Mouse (Mus musculus) brain, embryonic 14.5 days (tissue): ENCODE data around the gene Gli1.

Source experiments
- CTCF ChIP-seq: fragments of 200-500 bp; IDR thresholded peaks from 2 replicates; pipeline ENCODE4 v1.5.1; 2012; ENCODE audit warnings: inconsistent platforms, mild to moderate bottlenecking, moderate library complexity, borderline replicate concordance; ENCODE audit not compliant: insufficient read depth, insufficient read length; ENCODE audit errors: extremely low read depth
- POLR2A ChIP-seq: fragments of 200-500 bp; IDR thresholded peaks from 2 replicates; pipeline ENCODE4 v1.6.1; 2012; ENCODE audit warnings: mild to moderate bottlenecking, inconsistent platforms, borderline replicate concordance; ENCODE audit not compliant: poor library complexity, insufficient read depth, insufficient read length, severe bottlenecking; ENCODE audit errors: extremely low read depth

DNA sequence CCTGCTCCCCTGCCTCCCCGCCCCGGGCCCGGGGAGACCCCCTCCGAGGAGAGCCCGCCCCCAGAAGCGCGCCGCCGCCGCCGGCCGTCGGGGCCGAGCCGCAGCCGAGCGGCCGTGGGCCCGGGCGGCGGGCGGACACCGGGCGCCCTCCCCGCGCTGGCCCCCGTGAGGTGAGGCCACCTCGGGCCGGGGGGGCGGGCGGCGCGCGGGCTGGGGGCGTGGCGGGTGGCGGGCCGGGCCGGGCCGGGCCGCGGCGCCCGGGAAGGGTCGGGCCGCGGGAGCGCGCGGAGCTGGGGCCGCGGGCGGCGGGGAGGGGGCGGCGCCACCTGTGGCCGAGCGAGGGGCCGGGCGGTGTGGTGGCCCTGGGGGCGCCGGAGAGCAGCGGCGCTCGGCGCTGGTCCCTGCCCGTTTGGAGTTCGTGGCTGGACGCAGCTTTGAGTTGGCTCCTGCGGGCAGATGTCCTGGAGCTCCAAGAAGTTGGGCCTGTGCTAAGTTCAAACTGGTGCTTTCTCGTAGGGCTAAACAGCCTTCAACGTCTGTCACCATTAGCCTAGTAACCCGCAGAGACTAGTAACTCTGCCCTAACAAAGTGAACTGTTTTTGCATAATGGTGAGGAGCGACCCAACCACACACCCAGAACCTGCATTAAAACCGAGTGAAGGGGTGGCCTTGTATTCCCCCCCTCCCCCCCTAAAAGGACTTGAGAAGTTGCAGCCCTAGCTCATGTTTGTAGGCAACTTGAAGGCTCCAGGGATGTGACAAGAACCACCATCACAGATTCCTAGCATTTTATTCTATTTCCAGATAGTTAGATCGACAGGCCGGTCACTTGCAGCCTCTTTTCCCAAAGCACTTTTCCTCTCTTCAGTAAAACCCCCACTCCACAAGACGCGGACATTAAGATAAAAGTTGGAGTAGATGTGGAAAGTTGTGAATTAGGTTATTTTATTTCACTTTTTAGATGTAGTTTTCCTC is 39.3 kb upstream of the Gli1 start:
- TF ChIP-seq POLR2A (peak; percentile 33; the same call in 1 of the 2 replicates), CTCF (no peak)
